Mouse (Mus musculus): ENCODE measurements around the gene Ldha.
"Not testable (repeated sequence)": the region's sequence is repeated elsewhere in the genome, so short reads cannot be mapped to it uniquely, and the experiment has no call there.

Ldha gene

GRCm38 (mm10) chr7:46880992-46881391, 39.7 kb downstream of the Ldha start:
- DNase-seq (ENCODE audit: extremely low spot score) = no peak

DNA sequence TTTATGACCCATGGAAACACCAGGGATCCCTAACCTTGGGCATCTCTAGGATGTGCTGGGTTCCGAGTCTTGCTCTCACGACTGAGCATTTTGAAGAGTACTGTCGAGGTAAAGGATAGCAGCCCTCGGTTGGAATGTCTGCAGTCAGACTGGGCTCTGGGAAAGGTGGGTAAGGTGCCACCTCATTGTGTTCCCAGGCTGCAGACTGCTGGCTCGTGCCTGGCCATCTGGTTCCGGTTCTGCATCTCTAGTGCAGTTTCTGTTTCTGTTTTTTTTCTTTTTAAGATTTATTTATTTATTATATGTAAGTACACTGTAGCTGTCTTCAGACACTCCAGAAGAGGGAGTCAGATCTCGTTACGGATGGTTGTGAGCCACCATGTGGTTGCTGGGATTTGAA, 40.7 kb downstream of the Ldha start:
- not testable (repeated sequence) for DNase-seq (ENCODE audit: extremely low spot score)

- DNase-seq (ENCODE audit: extremely low spot score) = no peak
Observed at GRCm38 (mm10) chr7:46883304-46883703, 42.0 kb downstream of the Ldha start.

GRCm38 (mm10) chr7:46895511-46895910, 54.2 kb downstream of the Ldha start:
- DNase-seq (ENCODE audit: extremely low spot score) = no peak

DNA sequence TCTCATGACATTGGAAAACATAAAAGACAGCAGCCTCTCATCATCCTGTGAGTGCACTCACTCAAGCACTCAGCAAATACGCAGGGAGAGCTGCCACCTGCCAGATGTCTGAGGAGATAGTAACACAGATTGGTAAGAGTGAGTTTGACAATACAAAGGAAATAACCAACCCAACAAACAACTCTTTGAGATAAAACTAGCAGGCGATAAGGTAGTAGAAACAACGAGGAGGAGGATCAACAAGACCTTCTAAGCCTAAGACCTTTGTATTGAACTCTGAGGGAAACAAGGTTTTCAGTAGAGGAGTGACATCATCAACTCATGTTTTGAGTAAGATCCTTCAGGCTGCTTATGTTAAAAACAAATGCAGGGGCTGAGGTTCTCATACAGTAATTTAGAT, 58.1 kb downstream of the Ldha start:
- no peak for DNase-seq (ENCODE audit: extremely low spot score)

Data from embryo, embryonic 9.5 days (tissue).